Mouse (Mus musculus) olfactory bulb, adult 2 months (tissue): ENCODE results near the gene Dhtkd1.

Source experiments
- CTCF ChIP-seq: fragments of 200-500 bp; IDR thresholded peaks from 2 replicates; pipeline ENCODE4 v1.5.1; 2012; ENCODE audit warnings: low read depth, mild to moderate bottlenecking, low read length, moderate library complexity; ENCODE audit not compliant: insufficient read depth
- POLR2A ChIP-seq: fragments of 200-500 bp; IDR thresholded peaks from 2 replicates; pipeline ENCODE4 v1.6.1; 2012; ENCODE audit warnings: mild to moderate bottlenecking, low read depth, low read length, moderate library complexity; ENCODE audit not compliant: insufficient read depth

DNA sequence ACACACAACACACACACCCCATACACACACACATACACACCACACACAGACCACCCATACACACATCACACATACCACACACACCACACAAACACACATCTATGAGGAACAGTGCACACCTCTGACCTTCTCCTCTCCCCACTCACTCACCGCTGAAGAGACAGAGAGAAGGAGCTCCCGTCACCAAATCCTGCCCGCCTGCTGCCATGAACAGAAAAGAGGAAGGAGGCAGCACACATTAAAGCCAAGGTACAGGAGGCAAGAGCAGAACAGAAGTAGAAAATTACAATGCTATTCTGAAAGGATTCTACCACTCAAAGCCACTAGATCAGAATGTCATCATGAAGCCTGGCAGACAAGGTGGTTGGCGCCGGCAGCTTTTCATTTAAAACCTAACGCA lies 19.8 kb downstream of the Dhtkd1 start:
- no peak for TF ChIP-seq CTCF
- TF ChIP-seq POLR2A, result no peak
